Mouse (Mus musculus) midbrain, embryonic 13.5 days (tissue): ENCODE data around the gene Ppp1r3d. TPM values are rescaled to one million over a fixed set of nuclear protein-coding genes. Genes with fewer than 3 reads are reported as not detected.

ENCODE experiments used
- ATAC-seq: fragments of 200-750 bp; cut with Nextera tagmentation; 2 replicates; pipeline ENCODE4 v1.8.0; 2017; ENCODE audit warnings: mild to moderate bottlenecking, moderate TSS enrichment, moderate library complexity
- H3K27ac ChIP-seq: fragments of 300-500 bp; sonication (generic); 2 replicates; pipeline ENCODE4 v1.5.1; 2015; ENCODE audit warnings: inconsistent platforms, mild to moderate bottlenecking, moderate library complexity
- H3K27me3 ChIP-seq: fragments of 300-500 bp; sonication (generic); 2 replicates; pipeline ENCODE4 v1.6.1; 2015; ENCODE audit warnings: mild to moderate bottlenecking, inconsistent platforms
- H3K36me3 ChIP-seq: fragments of 300-500 bp; sonication (generic); 2 replicates; pipeline ENCODE4 v1.6.1; 2015; ENCODE audit warnings: mild to moderate bottlenecking, inconsistent platforms
- H3K4me1 ChIP-seq: fragments of 300-500 bp; sonication (generic); replicated peaks from 2 replicates; pipeline ENCODE4 v1.6.1; 2015; ENCODE audit warnings: inconsistent platforms
- H3K4me2 ChIP-seq: fragments of 300-500 bp; sonication (generic); replicated peaks from 2 replicates; pipeline ENCODE4 v1.6.1; 2015; ENCODE audit warnings: moderate library complexity, mild to moderate bottlenecking, inconsistent platforms
- H3K4me3 ChIP-seq: fragments of 300-500 bp; sonication (generic); replicated peaks from 2 replicates; pipeline ENCODE4 v1.5.1; 2015; ENCODE audit warnings: mild to moderate bottlenecking, inconsistent platforms
- H3K9ac ChIP-seq: fragments of 300-500 bp; sonication (generic); replicated peaks from 2 replicates; pipeline ENCODE4 v1.6.1; 2015; ENCODE audit warnings: mild to moderate bottlenecking, inconsistent platforms
- H3K9me3 ChIP-seq: fragments of 300-500 bp; sonication (generic); 2 replicates; pipeline ENCODE4 v1.6.1; 2016; ENCODE audit warnings: mild to moderate bottlenecking, inconsistent platforms
- WGBS: fragments of 180-500 bp; shearing (Covaris S2); methylation state at CpG from one replicate; pipeline ENCODE4 v1.1.7; 2015; 5-methylcytosine and 5-hydroxymethylcytosine counted together
- polyA plus RNA-seq: library from polyadenylated mRNA; unstranded; fragments of >200 nt; fragmentation: Nextera tagmentation; extraction: Ambion mirVana; gene quantifications from 2 replicates; pipeline ENCODE4 v1.2.1, GENCODE M21; 2015

The Ppp1r3d gene
- 0.89 and 1.6 TPM in 2 replicates for polyA plus RNA-seq

DNA sequence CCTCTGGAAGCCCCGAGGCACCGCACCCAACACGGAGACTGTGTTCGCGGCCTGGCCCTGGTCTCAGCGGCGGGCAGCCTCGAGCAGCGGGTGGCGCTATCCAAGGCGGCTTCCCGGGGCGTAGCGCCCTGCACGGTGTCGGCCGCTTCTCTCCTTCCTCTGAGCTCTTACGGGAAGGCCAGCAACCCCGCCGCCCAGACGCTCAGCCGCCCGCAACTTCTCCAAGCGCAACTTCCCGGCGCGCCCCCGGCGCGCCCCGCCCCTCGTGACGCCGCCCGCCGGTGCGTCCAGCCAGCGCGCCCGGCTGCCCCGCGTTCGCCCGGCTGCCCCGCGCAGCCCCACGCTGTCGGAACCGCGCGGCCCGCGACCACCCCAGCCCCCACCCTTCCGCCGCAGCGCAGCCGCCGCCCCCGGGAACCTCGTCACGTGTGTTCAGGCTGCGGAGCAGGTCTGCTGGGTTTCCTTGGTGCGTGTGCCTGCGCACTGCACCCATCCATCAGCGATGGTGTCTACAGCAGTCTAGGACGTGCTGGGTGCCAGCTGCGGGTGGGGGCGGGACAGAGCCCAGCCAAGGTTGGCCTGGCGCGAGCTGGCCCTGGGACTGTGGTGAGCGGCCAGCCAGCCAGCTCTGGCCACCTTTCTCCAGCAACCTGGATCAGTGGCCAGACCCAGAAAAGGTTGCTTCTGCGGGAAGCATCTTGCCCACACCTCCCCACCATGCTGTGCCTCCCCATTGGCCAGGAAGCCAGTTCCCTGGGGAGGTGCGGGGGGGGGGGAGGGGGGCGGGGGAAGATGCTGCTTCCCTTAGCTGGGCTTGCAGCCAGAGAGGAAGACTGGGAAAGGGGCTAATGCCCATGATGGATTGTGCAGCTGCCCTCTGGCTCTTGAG lies at the start of gene Ppp1r3d, which contains the start of gene Fam217b:
Ppp1r3d (minus strand) TSS at position 212 of the 889 bp plus-strand sequence.
Fam217b (plus strand) TSS at position 264 of the 889 bp plus-strand sequence.
- peak; percentile 91 for ATAC-seq
- Histone ChIP-seq H3K4me1 (peaks cover 22% of the 10 kb centered on the region), H3K27me3 (peaks cover 23% of the 10 kb centered on the region), H3K27ac (peak within 1 kb of the TSS; percentile 76), H3K36me3 (no peaks in the 10 kb centered on the region), H3K4me3 (peak within 1 kb of the TSS; percentile 66), H3K9me3 (no peaks in the 10 kb centered on the region), H3K9ac (peak within 1 kb of the TSS; percentile 66), H3K4me2 (peak within 1 kb of the TSS; percentile 95)
- under 1% methylated on average over 72 of the region's 74 CpGs for WGBS

DNA sequence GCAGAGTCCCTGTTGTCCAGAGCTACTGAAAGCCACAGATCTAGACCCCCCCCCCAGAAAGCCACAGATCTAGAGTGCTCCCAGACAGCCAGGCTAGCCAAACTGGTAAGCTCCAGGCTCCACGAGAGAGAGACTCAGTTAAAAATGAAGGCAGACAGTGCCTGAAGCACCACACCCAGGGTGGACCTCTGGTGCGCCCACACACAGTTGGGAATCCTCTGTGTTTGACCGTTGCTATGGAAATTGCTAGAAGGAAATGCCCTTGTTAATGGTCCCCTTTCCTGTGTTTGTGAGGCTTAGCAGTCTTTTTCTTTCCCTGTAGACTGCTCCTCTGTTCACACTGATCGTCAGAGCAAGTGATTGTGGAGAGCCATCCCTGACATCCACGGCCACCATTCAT lies 46.1 kb upstream of the Ppp1r3d start:
- H3K4me3 ChIP-seq: no peak overlapping the region
- H3K4me2 ChIP-seq: no peak overlapping the region
- H3K36me3 ChIP-seq: no peaks in the 10 kb centered on the region
- H3K9ac ChIP-seq: no peak overlapping the region
- H3K9me3 ChIP-seq: no peaks in the 10 kb centered on the region
- H3K27ac ChIP-seq: no peak overlapping the region
- no peak for ATAC-seq
- no peaks in the 10 kb centered on the region for H3K27me3 ChIP-seq
- WGBS: 67% methylated on average over 5 of the region's 5 CpGs
- peaks cover 6% of the 10 kb centered on the region for H3K4me1 ChIP-seq

DNA sequence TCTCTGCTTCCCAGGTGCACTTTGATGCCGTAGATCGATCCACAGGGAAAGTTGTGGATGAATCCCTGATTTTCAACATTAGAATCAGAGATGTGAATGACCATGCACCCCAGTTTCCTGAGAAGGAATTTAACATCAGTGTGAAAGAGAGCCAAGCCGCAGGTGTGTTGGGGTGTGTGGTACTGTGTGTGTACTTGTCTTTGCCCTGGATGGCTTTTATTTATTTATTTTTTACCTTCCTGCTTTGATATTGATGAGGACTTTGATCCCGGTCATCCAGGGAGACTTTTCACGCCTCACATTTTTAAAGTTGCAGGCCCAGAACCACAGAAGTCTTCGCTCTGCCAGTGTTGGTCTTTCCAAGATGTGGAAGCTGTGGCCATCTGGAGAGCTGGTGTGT lies 43.1 kb upstream of the Ppp1r3d start:
- no peaks in the 10 kb centered on the region for H3K27me3 ChIP-seq
- H3K4me1 ChIP-seq: peaks cover 14% of the 10 kb centered on the region
- H3K4me3 ChIP-seq: no peak overlapping the region
- no peaks in the 10 kb centered on the region for H3K36me3 ChIP-seq
- WGBS: 89% methylated on average over 6 of the region's 6 CpGs
- no peaks in the 10 kb centered on the region for H3K9me3 ChIP-seq
- H3K4me2 ChIP-seq: no peak overlapping the region
- no peak overlapping the region for H3K27ac ChIP-seq
- no peak overlapping the region for H3K9ac ChIP-seq
- no peak for ATAC-seq

DNA sequence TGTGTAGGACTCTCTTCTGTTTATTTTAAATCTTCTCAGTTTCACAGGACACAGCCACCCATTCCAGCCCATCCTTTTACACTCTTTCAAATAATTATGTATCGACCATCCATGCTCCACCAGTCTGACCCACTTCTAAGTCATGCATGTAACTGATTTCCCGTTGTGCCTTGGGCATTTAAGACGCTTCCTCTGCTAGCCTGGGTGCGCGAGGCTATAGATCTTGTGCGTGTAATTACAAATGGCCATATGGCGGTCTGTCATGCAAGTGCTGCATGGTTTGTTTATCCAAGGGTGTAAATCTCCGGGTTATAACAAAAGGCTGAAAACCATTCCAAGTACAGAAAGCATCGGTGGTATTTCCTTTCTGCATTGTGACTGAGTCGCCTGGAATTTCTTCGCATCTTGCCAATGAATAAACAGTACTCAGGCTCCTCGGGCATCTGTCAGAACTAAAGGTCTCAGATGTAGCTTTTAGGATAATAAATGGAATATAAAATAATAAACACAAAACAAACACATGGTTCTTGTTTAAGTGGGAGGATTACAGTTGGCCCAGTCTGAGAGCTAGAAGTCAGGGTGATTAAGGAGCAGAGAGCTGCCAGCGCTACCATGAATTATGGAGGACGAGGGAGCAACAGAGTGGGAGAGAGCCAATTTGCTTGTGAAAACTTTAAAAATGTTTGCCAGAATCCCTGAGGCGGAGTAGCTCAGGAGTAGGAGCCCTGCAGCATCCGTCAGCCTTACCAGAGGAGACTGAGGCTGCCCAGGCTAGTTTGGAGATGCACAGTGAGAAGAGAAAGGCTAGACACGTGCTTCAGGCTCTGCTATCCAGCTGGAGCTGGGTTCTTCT lies 40.6 kb upstream of the Ppp1r3d start:
- WGBS: 46% methylated on average over 17 of the region's 17 CpGs
- H3K27me3 ChIP-seq: no peaks in the 10 kb centered on the region
- peaks cover 11% of the 10 kb centered on the region for H3K4me1 ChIP-seq
- no peak overlapping the region for H3K4me2 ChIP-seq
- no peak overlapping the region for H3K9ac ChIP-seq
- peak overlapping the region; percentile 54 for H3K27ac ChIP-seq
- H3K4me3 ChIP-seq: no peak overlapping the region
- ATAC-seq: peak; percentile 71; the same call in 1 of the 2 replicates
- no peaks in the 10 kb centered on the region for H3K36me3 ChIP-seq
- H3K9me3 ChIP-seq: no peaks in the 10 kb centered on the region

DNA sequence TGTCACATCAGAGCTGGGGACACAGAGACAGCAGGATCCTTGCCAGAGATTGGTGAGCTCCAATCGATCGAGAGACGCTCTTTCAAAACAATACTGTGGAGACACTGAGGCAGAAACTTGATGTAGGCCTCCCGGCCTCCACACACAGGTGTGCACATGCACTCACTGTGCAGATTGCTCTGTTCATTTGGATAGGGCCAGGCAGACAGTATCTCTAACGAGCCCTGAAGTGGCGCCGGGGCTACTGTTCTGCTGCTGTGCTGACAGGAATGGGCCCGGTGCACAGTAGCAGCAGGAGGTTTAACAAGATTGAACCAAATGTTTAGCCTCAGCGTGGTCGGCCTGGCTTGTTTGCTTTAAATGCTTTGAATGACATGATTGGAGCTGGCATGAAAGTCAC lies 36.7 kb upstream of the Ppp1r3d start:
- WGBS: 68% methylated on average over 10 of the region's 10 CpGs
- H3K9me3 ChIP-seq: no peaks in the 10 kb centered on the region
- no peak overlapping the region for H3K9ac ChIP-seq
- H3K4me3 ChIP-seq: no peak overlapping the region
- no peak for ATAC-seq
- H3K27me3 ChIP-seq: no peaks in the 10 kb centered on the region
- peaks cover 11% of the 10 kb centered on the region for H3K4me1 ChIP-seq
- no peak overlapping the region for H3K4me2 ChIP-seq
- H3K36me3 ChIP-seq: no peaks in the 10 kb centered on the region
- no peak overlapping the region for H3K27ac ChIP-seq

DNA sequence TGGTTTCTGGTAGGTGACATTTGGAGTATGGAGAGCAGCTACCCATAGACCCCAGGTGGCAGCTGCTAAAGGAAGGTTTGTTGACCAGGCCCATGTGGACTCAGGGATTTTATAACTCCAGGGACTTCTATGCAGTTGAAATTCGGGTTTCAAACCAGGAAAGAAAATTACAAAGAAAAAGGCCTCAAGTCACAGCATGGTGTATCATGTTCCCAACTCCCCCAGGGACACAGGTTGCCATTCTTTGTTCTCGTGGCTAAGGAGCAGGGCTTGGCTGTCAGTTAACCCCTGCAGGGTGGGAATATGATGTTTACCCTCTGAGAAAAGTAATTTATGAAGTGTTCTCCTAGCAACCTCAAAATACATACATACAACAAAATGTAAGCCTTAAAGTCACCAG lies 36.0 kb upstream of the Ppp1r3d start:
- H3K36me3 ChIP-seq: no peaks in the 10 kb centered on the region
- no peaks in the 10 kb centered on the region for H3K9me3 ChIP-seq
- no peaks in the 10 kb centered on the region for H3K27me3 ChIP-seq
- WGBS: 14% methylated on average over 2 of the region's 2 CpGs
- H3K4me2 ChIP-seq: no peak overlapping the region
- ATAC-seq: no peak
- H3K27ac ChIP-seq: no peak overlapping the region
- H3K4me3 ChIP-seq: no peak overlapping the region
- H3K4me1 ChIP-seq: peaks cover 7% of the 10 kb centered on the region
- no peak overlapping the region for H3K9ac ChIP-seq

DNA sequence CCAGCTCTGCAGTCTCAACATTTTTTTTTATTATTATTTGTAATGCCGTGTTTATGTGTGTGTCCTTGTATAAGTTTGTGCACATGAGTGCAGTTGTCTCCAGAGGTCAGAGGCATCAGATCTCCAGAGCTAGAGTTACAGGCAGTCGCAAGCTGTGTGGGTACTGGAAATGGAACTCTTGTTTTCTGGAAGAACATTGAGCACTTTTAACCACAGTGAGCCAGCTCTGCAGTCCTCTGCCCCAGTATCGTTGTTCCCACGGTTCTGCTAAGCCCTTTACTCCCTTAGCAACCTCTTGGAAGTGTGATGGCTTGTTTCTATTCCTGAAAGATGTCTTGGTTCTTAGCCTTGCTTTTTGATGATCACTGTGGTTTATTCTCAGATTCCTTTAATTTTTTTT lies 35.1 kb upstream of the Ppp1r3d start:
- Histone ChIP-seq H3K4me2 (no peak overlapping the region), H3K9ac (no peak overlapping the region), H3K4me3 (no peak overlapping the region), H3K9me3 (no peaks in the 10 kb centered on the region), H3K27ac (no peak overlapping the region), H3K4me1 (no peaks in the 10 kb centered on the region), H3K36me3 (no peaks in the 10 kb centered on the region), H3K27me3 (no peaks in the 10 kb centered on the region)
- no peak for ATAC-seq
- 76% methylated on average over 4 of the region's 4 CpGs for WGBS

DNA sequence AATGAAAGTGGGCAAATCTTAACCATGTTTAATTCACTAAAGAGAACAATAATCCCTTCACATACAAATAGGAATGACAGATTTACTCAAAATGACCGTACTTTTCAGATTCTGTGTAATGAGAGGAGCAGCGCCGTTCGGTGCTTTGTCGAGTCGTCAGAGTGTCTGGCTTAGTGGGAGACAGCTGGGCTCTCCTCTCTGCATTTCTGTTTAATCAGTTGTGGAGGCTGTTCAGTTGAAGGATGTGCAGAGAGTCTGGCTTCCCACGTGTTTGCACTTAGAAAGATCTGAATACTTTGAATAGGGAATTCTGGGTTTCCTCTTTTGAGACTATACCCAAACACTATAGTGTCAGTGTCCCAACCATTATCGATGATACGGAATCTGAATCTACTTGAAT lies 23.0 kb upstream of the Ppp1r3d start:
- Histone ChIP-seq H3K27me3 (no peaks in the 10 kb centered on the region), H3K27ac (no peak overlapping the region), H3K9ac (no peak overlapping the region), H3K36me3 (no peaks in the 10 kb centered on the region), H3K4me1 (0 out of 2 replicates have a peak, but pooled peaks cover 3% of the 10 kb centered on the region), H3K4me2 (no peak overlapping the region), H3K9me3 (no peaks in the 10 kb centered on the region), H3K4me3 (no peak overlapping the region)
- no peak for ATAC-seq
- WGBS: 63% methylated on average over 9 of the region's 9 CpGs

DNA sequence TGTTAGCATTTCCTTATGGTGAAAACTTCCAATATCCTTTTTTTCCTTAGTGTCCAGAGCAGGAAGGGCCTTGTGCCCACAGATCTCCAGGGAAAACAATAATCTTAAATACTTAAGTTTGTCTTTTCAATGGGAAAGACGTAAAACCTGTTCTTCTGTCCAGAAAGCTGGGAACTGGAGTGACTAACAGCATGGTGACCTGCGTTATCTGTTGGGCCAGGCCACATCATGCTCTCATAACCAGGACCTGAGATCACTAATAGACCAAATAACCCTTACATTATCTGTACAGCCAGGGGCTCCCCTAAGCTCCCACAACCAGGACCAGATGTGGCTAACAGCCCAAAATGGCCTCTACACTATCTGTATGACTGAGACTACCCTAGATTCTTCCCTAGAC lies 19.6 kb upstream of the Ppp1r3d start:
- no peak overlapping the region for H3K4me2 ChIP-seq
- no peak for ATAC-seq

DNA sequence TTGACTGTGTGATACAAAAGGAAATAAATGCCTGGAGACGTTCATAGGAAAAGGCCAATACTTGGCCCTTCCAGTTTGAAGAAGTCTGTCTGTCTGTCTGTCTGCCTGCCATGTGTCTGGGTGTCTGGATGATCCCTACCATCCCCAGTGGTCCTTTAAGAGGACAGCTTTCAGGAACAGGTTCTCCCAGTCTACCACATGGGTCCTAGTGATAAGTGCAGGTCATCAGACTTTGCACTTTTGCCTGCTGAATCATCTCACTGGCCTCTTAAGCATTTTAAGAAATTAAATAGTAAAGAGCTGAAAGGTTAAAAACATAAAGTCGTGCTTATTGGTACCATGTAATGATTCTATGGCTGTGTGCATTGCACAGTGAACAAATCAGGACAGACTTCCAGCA lies 19.2 kb upstream of the Ppp1r3d start:
- no peak overlapping the region for H3K27ac ChIP-seq
- no peak overlapping the region for H3K4me2 ChIP-seq
- H3K9ac ChIP-seq: no peak overlapping the region
- H3K4me3 ChIP-seq: no peak overlapping the region
- H3K27me3 ChIP-seq: no peaks in the 10 kb centered on the region
- H3K4me1 ChIP-seq: 0 out of 2 replicates have a peak, but pooled peaks cover 8% of the 10 kb centered on the region
- WGBS: 77% methylated on average over 2 of the region's 2 CpGs
- H3K36me3 ChIP-seq: no peaks in the 10 kb centered on the region
- no peaks in the 10 kb centered on the region for H3K9me3 ChIP-seq
- ATAC-seq: no peak

More for the DNA sequence above, 19.6 kb upstream of the Ppp1r3d start:
- Histone ChIP-seq H3K36me3 (no peaks in the 10 kb centered on the region), H3K9ac (no peak overlapping the region), H3K27ac (no peak overlapping the region), H3K9me3 (no peaks in the 10 kb centered on the region), H3K4me3 (no peak overlapping the region), H3K4me1 (0 out of 2 replicates have a peak, but pooled peaks cover 8% of the 10 kb centered on the region), H3K27me3 (no peaks in the 10 kb centered on the region)
- 95% methylated on average over 2 of the region's 2 CpGs for WGBS

DNA sequence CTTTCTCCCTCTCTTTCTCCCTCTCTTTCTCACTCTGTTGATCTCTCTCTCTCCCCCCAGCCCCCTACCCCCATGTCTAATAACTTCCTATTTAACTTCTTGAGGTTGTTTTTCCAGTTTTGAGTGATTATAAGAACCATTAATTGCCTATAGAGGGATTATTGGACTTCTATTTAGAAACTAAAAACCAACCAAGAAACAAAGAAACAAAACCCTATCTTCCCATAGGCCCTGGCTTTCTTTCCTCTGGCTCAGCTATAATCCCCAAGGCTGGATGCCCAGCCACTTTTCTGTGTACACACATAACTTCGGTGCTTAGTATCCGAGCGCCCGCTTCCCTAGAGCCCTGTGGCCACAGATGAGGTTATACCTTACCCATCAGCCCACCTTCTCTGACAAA lies 16.0 kb upstream of the Ppp1r3d start, which contains the start of gene Cdh26:
Cdh26 (plus strand) TSS at position 301 of the 400 bp plus-strand sequence.
- 85% methylated on average over 4 of the region's 4 CpGs for WGBS

DNA sequence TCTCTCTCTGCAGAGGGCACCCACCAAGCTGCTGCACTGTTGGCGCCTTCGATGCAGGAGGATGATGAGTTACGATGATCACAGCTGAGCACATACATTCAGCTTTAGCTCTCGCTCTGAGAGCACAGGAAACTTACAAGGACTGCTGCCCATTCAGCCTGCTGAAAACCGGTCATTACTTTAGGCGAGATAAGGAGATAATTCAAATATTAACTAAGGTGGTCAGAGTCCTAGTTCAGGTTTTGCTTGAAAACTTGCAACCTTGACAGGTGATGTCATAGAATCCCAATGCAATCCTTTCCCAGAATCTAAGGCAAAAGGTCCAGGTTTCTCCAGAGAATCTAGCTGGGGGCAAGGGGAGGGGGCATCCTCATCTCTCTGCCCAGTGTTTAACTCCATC lies 15.2 kb upstream of the Ppp1r3d start:
- 91% methylated on average over 6 of the region's 6 CpGs for WGBS
- no peak overlapping the region for H3K9ac ChIP-seq
- H3K4me3 ChIP-seq: no peak overlapping the region
- no peaks in the 10 kb centered on the region for H3K9me3 ChIP-seq
- H3K4me2 ChIP-seq: no peak overlapping the region
- no peaks in the 10 kb centered on the region for H3K36me3 ChIP-seq
- no peak overlapping the region for H3K27ac ChIP-seq
- no peaks in the 10 kb centered on the region for H3K27me3 ChIP-seq
- ATAC-seq: no peak
- 0 out of 2 replicates have a peak, but pooled peaks cover 5% of the 10 kb centered on the region for H3K4me1 ChIP-seq

More for the DNA sequence above, 16.0 kb upstream of the Ppp1r3d start, which contains the start of gene Cdh26:
- ATAC-seq: no peak
- no peaks in the 10 kb centered on the region for H3K27me3 ChIP-seq
- no peaks in the 10 kb centered on the region for H3K36me3 ChIP-seq
- no peak within 1 kb of the TSS for H3K27ac ChIP-seq
- H3K4me2 ChIP-seq: no peak within 1 kb of the TSS
- H3K4me3 ChIP-seq: no peak within 1 kb of the TSS
- no peaks in the 10 kb centered on the region for H3K9me3 ChIP-seq
- 0 out of 2 replicates have a peak, but pooled peaks cover 5% of the 10 kb centered on the region for H3K4me1 ChIP-seq
- no peak within 1 kb of the TSS for H3K9ac ChIP-seq
